Mouse (Mus musculus) gastrocnemius, adult 2 months (tissue): Measurements from ENCODE around the gene Tmx1. TPM values are rescaled to one million over a fixed set of nuclear protein-coding genes. Genes with fewer than 3 reads are reported as not detected.
A peak's percentile ranks its signal among the peaks of the same experiment; 100 is the strongest.

Experiments used
- DNase-seq: peaks from one replicate; pipeline ENCODE4 v3.0.0; 2022
- H3K27ac ChIP-seq: fragments of 200-600 bp; 2 replicates; pipeline ENCODE4 v1.8.1; 2022; ENCODE audit warnings: mild to moderate bottlenecking
- H3K4me3 ChIP-seq: fragments of 200-600 bp; 2 replicates; pipeline ENCODE4 v1.8.1; 2022; ENCODE audit warnings: mild to moderate bottlenecking, moderate library complexity
- CTCF ChIP-seq: fragments of 200-600 bp; IDR thresholded peaks from 2 replicates; pipeline ENCODE4 v1.8.1; 2022; ENCODE audit warnings: antibody characterized with exemption, mild to moderate bottlenecking, moderate library complexity
- intact Hi-C: fragments of 180-260 bp; cut with DNase I; formaldehyde crosslinking; loops from one replicate; pipeline ENCODE4 v1.15.1; 2025
- total RNA-seq, 2 experiments: library from RNA; stranded (reverse); gene quantifications; 2 replicates each; pipeline ENCODE4 v1.2.3; 2021

Tmx1 gene
- total RNA-seq, 2 experiments from 2014 or later: 9.2 to 11.7 TPM

- H3K27ac ChIP-seq: no peak overlapping the region
- no peak for DNase-seq
- no peak overlapping the region for H3K4me3 ChIP-seq
- intact Hi-C loops: no loop called here
- no peak for TF ChIP-seq CTCF
Observed at GRCm38 (mm10) chr12:70451533-70451932, 1.4 kb upstream of the Tmx1 start.

GRCm38 (mm10) chr12:70452143-70452542 lies 752 bp upstream of the Tmx1 start:
- Histone ChIP-seq H3K4me3 (peak overlapping the region; percentile 79), H3K27ac (peak overlapping the region; percentile 91)
- intact Hi-C loops: no loop called here
- TF ChIP-seq CTCF: no peak
- no peak for DNase-seq

GRCm38 (mm10) chr12:70455226-70455625 lies 2.3 kb downstream of the Tmx1 start:
- H3K27ac ChIP-seq: no peak overlapping the region
- no peak for TF ChIP-seq CTCF
- DNase-seq: no peak
- H3K4me3 ChIP-seq: no peak overlapping the region
- intact Hi-C loops: no loop called here

- intact Hi-C loops: no loop called here
- Histone ChIP-seq H3K27ac (no peak overlapping the region), H3K4me3 (no peak overlapping the region)
- TF ChIP-seq CTCF: no peak
- DNase-seq: no peak
Observed at GRCm38 (mm10) chr12:70459546-70459945, 6.7 kb downstream of the Tmx1 start.

- intact Hi-C loops: no loop called here
- TF ChIP-seq CTCF: no peak
- Histone ChIP-seq H3K4me3 (no peak overlapping the region), H3K27ac (no peak overlapping the region)
- DNase-seq: no peak
Observed at GRCm38 (mm10) chr12:70464016-70464415, 11.1 kb downstream of the Tmx1 start.

GRCm38 (mm10) chr12:70475336-70475735 lies 22.4 kb downstream of the Tmx1 start:
- no peak for DNase-seq
- no peak for TF ChIP-seq CTCF
- H3K4me3 ChIP-seq: no peak overlapping the region
- intact Hi-C loops: no loop called here
- H3K27ac ChIP-seq: no peak overlapping the region

GRCm38 (mm10) chr12:70476884-70477576 lies 24.1 kb downstream of the Tmx1 start:
- peak overlapping the region; percentile 52 for H3K27ac ChIP-seq
- intact Hi-C loops: no loop called here
- peak; percentile 28 for DNase-seq
- peak overlapping the region; percentile 55 for H3K4me3 ChIP-seq
- no peak for TF ChIP-seq CTCF

GRCm38 (mm10) chr12:70477593-70478287 lies 24.8 kb downstream of the Tmx1 start:
- Histone ChIP-seq H3K4me3 (peak overlapping the region; percentile 55), H3K27ac (peak overlapping the region; percentile 52)
- intact Hi-C loops: no loop called here
- peak; percentile 73 for DNase-seq
- peak; percentile 50 for TF ChIP-seq CTCF

- intact Hi-C loops: no loop called here
- Histone ChIP-seq H3K27ac (no peak overlapping the region), H3K4me3 (no peak overlapping the region)
- no peak for TF ChIP-seq CTCF
- DNase-seq: no peak
Observed at GRCm38 (mm10) chr12:70485956-70486355, 33.1 kb downstream of the Tmx1 start.

- Histone ChIP-seq H3K4me3 (no peak overlapping the region), H3K27ac (no peak overlapping the region)
- intact Hi-C loops: no loop called here
- DNase-seq: no peak
- no peak for TF ChIP-seq CTCF
Observed at GRCm38 (mm10) chr12:70486716-70487480, 34.0 kb downstream of the Tmx1 start.

- no peak for DNase-seq
- intact Hi-C loops: loop anchor here (5.0 kb wide), 1 partner anchor 435 kb away; no protein-coding TSS in a partner anchor
- no peak overlapping the region for H3K4me3 ChIP-seq
- no peak overlapping the region for H3K27ac ChIP-seq
- TF ChIP-seq CTCF: no peak
Observed at GRCm38 (mm10) chr12:70492441-70492840, 39.5 kb downstream of the Tmx1 start.

- peak; percentile 83 for TF ChIP-seq CTCF
- peak; percentile 44 for DNase-seq
- H3K4me3 ChIP-seq: no peak overlapping the region
- intact Hi-C loops: loop anchor here (1.0 to 5.0 kb wide), 5 partner anchors 43 to 433 kb away; partner anchors contain the start of gene Frmd6
- H3K27ac ChIP-seq: peak overlapping the region; percentile 70
Observed at GRCm38 (mm10) chr12:70494494-70495281, 41.8 kb downstream of the Tmx1 start.
